Mouse (Mus musculus): ENCODE data around the gene Zfp729b. TPM values are rescaled to one million over a fixed set of nuclear protein-coding genes. Genes with fewer than 3 reads are reported as not detected.

The Zfp729b gene
- total RNA-seq (2018; cell fraction: chromatin; rRNA removed) = 10 to 100 TPM in 22 of 26 experiments, 1 to 10 TPM in 4; 6.4 to 26.3 (median 14.2) TPM
- 10 to 100 TPM in 14 of 26 experiments, 1 to 10 TPM in 12; 5.0 to 14.8 (median 10.8) TPM for total RNA-seq (2018; cell fraction: cytosol; rRNA removed)
- 10 to 100 TPM in 14 of 26 experiments, 1 to 10 TPM in 12; 6.1 to 24.4 (median 10.6) TPM for total RNA-seq (2018; cell fraction: nucleus; rRNA removed)
- polyA plus RNA-seq (2018) = 9.1 to 16.7 TPM (median 9.3 TPM) in 3 replicates

DNA sequence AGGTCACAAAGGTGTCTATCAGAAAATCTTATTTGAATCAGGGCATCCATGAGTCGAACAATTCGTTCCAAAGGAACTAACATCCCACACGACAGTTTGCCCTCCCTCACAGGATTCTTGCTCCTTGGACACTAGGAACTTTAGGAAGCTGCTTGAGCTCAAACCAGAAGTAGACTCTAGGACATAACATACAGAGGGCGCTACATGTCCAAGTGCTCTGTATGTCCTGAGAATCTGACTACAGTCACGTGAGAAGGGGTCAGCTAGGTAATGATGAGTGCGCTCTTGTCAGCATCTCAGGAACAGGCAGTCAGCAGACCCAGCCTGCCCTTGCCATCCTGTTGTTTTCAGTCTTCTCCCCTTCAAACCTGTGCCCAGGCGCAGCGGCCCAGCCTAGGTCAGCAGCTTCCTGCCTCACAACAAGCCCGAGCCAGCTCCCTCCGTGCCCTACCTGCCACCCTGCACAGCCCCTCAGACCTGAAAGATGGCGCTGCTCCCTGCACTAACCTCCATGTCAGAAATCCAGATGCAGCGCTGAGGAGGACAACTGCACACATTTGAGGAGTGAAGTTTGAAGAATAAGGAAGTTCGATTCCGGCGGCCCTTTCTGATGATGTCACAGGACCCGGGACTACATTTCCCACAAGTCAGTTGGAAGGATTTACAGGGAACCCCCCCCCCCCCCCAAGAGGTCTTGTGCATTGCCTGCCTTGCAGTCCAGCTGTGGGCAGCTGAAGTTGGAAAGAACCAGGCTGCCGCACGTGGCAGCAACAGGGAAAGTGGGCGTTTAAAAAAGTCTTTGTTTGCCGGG, at the start of gene Zfp729b:
Gene Zfp729b (minus strand): TSS at position 642 of the 811 bp plus-strand sequence.
- peaks cover 47% of the 10 kb centered on the region for H3K79me2 ChIP-seq (ENCODE audit: inconsistent target)
- peak within 1 kb of the TSS; percentile 79 for H3K27ac ChIP-seq
- H3K4me3 ChIP-seq (ENCODE audit: inconsistent target) = peak within 1 kb of the TSS; percentile 91
- 4% methylated on average over 19 of the region's 20 CpGs for WGBS (ENCODE audit: missing documents)
- H3K36me3 ChIP-seq (ENCODE audit: inconsistent target) = peaks cover 3% of the 10 kb centered on the region; the same call in 1 of the 2 replicates

DNA sequence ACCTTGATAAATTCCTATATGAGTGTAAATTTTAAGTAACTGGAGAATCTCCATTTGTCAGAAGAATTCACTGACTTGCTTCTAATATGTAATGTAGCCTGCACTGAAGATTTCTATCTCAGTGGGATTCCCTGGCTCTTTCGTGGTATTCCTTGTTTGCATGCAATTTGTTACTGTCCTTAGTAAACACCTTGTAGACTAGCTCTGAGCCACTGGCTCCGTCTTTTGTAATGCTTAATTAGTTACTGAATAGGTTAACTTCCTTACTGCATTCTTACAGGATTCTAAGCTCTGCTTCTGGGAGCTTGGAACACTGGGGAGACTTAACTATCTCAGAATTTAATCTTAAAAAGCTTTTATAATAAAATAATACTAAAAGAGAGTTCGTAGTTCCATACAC, 43.0 kb upstream of the Zfp729b start:
- Histone ChIP-seq H3K27ac (no peak overlapping the region), H3K79me2 (ENCODE audit: inconsistent target) (no peaks in the 10 kb centered on the region), H3K36me3 (ENCODE audit: inconsistent target) (no peaks in the 10 kb centered on the region), H3K4me3 (ENCODE audit: inconsistent target) (no peak overlapping the region)
- 62% methylated on average over 3 of the region's 3 CpGs for WGBS (ENCODE audit: missing documents)

DNA sequence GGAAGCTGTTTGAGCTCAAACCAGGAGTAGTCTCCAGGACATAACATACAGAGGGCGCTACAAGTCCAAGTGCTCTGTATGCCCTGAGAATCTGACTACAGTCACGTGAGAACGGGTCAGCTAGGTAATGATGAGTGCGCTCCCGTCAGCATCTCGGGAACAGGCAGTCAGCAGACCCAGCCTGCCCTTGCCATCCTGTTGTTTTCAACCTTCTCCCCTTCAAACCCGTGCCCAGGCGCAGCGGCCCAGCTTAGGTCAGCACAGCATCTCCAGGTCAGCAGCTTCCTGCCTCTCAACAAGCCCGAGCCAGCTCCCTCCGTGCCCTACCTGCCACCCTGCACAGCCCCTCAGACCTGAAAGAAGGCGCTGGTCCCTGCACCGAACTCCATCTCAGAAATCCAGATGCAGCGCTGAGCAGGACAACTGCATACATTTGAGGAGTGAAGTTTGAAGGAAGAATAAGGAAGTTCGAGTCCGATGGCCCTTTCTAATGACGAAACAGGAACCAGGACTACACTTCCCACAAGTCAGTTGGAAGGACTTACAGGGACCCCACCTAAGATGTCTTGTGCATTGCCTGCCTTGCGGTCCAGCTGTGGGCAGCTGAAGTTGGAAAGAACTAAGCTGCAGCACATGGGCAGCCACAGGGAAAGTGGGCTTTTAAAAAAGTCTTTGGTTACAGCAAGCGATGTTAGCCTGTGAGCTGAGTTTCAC, 27.9 kb upstream of the Zfp729b start, which contains the start of the genes Gm49345 and Zfp729a:
Gene Gm49345 (minus strand): TSS at position 476 of the 714 bp plus-strand sequence.
Gene Zfp729a (minus strand): TSS at position 498 of the 714 bp plus-strand sequence.
- WGBS (ENCODE audit: missing documents) = under 1% methylated on average over 19 of the region's 19 CpGs
- Histone ChIP-seq H3K79me2 (ENCODE audit: inconsistent target) (peaks cover 46% of the 10 kb centered on the region), H3K36me3 (ENCODE audit: inconsistent target) (peaks cover 10% of the 10 kb centered on the region; the same call in 1 of the 2 replicates), H3K4me3 (ENCODE audit: inconsistent target) (peak within 1 kb of the TSS; percentile 98), H3K27ac (peak within 1 kb of the TSS; percentile 87)

DNA sequence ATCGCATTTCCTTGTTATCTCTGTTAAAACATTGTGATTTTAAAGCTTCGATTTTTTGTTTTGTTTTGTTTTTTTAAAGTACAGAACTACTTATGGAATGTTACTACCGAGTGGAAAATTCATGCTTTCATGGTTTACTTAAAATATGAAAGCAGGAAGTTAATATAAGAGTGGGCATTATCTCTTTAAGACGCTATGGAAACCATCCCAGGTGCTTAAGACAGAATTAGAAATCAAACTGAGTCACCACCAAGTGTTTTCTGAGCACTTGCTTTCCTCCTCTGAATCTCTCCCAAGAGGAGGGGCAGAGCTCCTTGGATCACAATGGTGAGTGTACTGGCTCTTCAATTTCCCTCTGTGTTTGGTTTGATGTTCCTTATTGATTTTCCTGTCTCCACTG, 601 bp upstream of the Zfp729b start:
- WGBS (ENCODE audit: missing documents) = 74% methylated on average over 4 of the region's 4 CpGs
- H3K36me3 ChIP-seq (ENCODE audit: inconsistent target) = no peaks in the 10 kb centered on the region
- peak overlapping the region; percentile 91; the same call in 1 of the 2 replicates for H3K4me3 ChIP-seq (ENCODE audit: inconsistent target)
- peaks cover 39% of the 10 kb centered on the region for H3K79me2 ChIP-seq (ENCODE audit: inconsistent target)
- no peak overlapping the region for H3K27ac ChIP-seq

DNA sequence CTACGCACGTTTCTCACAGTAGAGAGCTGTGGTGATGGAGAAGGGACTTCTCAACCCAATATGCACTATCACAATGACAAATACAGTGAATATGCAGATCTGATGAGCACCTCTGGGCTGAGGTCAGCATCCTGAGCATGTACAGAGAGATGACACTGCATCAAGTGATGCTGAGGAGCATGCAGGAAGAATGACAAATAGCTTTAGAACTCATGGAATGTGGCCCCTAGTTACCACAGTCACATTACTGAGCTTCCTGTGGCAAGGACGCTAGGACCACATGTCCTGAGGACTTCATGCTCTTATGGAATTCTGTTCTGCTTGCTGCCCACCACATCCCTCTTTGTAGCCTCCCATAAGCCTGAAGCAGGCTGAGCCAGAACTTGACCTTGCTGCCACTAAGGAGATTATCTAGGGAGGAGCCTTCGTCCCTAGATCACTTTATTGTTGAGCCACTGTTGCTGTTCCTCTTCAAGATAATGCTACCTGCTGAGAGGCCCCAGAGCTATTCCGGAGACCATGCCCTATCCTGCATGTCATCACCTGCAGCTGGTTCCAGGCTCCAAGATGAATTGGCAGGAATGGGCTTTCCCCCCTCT, 36.8 kb downstream of the Zfp729b start:
- no peak overlapping the region for H3K27ac ChIP-seq
- no peaks in the 10 kb centered on the region for H3K36me3 ChIP-seq (ENCODE audit: inconsistent target)
- 71% methylated on average over 5 of the region's 5 CpGs for WGBS (ENCODE audit: missing documents)
- no peak overlapping the region for H3K4me3 ChIP-seq (ENCODE audit: inconsistent target)
- H3K79me2 ChIP-seq (ENCODE audit: inconsistent target) = no peaks in the 10 kb centered on the region

DNA sequence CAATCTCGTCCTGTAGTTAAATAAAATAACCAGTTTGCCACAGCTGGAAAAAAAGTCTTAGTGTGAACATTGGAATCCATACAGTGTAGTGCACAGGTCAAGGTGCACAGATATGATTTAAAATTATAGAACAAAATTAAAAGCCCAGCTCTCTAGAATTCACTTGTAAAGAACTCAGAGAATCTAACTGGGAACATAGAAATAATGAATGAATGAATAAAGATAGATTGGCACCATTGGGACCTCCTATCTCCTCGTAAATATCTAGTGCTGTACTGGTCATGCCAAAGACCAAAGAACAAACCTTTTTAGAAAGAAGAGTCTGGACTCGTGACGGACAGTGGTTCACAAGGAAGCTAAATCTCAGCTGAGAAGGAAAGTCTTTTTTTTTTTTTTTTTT, 55.8 kb downstream of the Zfp729b start, which contains the start of gene Zfp748:
Gene Zfp748 (minus strand): TSS at position 101 of the 400 bp plus-strand sequence.
- Histone ChIP-seq H3K4me3 (ENCODE audit: inconsistent target) (peak within 1 kb of the TSS; percentile 80), H3K36me3 (ENCODE audit: inconsistent target) (no peaks in the 10 kb centered on the region), H3K79me2 (ENCODE audit: inconsistent target) (peaks cover 40% of the 10 kb centered on the region), H3K27ac (peak within 1 kb of the TSS; percentile 40)
- WGBS (ENCODE audit: missing documents) = 90% methylated on average over 2 of the region's 4 CpGs

DNA sequence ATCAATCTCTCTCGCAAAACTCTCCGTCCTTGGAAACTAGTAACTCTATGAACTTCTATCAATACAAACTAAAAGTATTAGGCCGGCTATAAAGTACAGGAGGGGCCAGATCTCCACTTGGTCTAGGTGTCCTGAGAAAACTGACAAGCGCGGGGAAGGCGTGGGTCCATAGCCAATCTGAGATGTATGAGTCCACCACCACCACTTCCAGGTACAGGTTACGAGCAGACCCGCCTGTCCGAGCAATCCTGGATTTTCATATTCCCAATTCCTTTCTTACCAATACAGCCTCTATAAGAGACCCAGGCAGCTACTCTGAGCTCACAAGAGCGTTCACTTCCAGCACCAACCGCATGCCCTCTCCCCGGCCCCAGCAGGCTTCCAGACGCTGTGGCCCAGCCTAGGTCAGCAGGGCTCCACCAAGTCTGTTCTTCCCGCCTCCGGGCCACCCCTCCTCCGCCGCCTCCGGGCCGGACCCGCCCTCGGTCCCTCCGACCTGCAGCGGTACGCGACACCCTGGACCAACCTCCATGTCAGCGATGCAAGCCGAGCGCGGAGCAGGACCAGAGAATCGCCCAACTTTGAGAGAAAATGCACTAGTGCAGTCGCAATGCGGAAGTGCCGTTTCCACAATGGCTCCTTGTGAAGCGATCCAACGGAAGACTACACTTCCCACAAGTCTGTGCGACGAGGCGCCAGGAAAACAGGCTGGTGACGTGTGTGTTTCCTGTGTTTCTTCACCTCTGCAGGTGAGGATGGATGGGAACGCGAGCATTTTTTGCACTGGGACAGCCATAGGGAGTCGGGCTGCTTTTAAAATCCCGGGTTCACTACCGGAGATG, 56.8 kb downstream of the Zfp729b start:
- peak overlapping the region; percentile 80 for H3K4me3 ChIP-seq (ENCODE audit: inconsistent target)
- H3K36me3 ChIP-seq (ENCODE audit: inconsistent target) = no peaks in the 10 kb centered on the region
- H3K27ac ChIP-seq = peak overlapping the region; percentile 40
- WGBS (ENCODE audit: missing documents) = 3% methylated on average over 27 of the region's 44 CpGs
- H3K79me2 ChIP-seq (ENCODE audit: inconsistent target) = peaks cover 50% of the 10 kb centered on the region

DNA sequence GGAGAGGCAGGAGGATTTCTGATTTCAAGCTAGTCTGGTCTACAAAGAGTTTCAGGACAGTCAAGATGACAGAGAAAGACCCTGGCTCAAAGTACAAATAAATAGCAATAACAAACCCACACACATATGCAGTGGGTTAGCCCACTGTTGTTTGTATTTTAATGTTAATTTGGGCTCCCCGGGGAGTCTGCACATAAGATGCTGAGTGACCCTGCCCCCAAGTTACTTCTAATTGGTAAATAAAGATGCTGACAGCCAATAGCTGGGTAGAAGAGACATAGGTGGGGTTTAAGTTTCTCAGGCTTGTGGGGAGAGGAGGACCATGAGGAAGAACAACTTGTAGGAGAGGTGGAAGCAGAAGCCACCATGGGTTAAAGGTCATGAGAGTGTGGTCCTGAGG, 63.6 kb downstream of the Zfp729b start:
- no peak overlapping the region for H3K4me3 ChIP-seq (ENCODE audit: inconsistent target)
- no peak overlapping the region for H3K27ac ChIP-seq
- 100% methylated on average over 1 of the region's 1 CpGs for WGBS (ENCODE audit: missing documents)
- H3K36me3 ChIP-seq (ENCODE audit: inconsistent target) = peaks cover 55% of the 10 kb centered on the region
- peaks cover 50% of the 10 kb centered on the region for H3K79me2 ChIP-seq (ENCODE audit: inconsistent target)

Other genes with a start within 250 kb of the Zfp729b start
- not detected in 3 replicates for gene Gm28044, start 249.2 kb downstream of the Zfp729b start, polyA plus RNA-seq (2018)
- 2.7 to 4.7 TPM (median 4.4 TPM) in 3 replicates for gene Zfp953, start 249.1 kb downstream of the Zfp729b start, polyA plus RNA-seq (2018)
- 0.44 to 0.63 TPM in 2 of 3 replicates, not detected in the other for gene Gm28041, start 234.0 kb downstream of the Zfp729b start, polyA plus RNA-seq (2018)
- 2.0 to 3.9 TPM (median 3.4 TPM) in 3 replicates for gene Zfp456, start 233.9 kb downstream of the Zfp729b start, polyA plus RNA-seq (2018)
- 6.7 to 16.2 TPM (median 12.5 TPM) in 3 replicates for gene Zfp429, start 209.9 kb downstream of the Zfp729b start, polyA plus RNA-seq (2018)
- gene Zfp459, start 188.3 kb downstream of the Zfp729b start, polyA plus RNA-seq (2018) = 0.06 to 0.61 TPM (median 0.37 TPM) in 3 replicates
- 6.3 to 10.0 TPM (median 9.7 TPM) in 3 replicates for gene Zfp874a, start 158.1 kb downstream of the Zfp729b start, polyA plus RNA-seq (2018)
- gene Zfp874b, start 125.4 kb downstream of the Zfp729b start, polyA plus RNA-seq (2018) = 4.9 to 9.3 TPM (median 7.7 TPM) in 3 replicates
- gene Zfp58, start 109.2 kb downstream of the Zfp729b start, polyA plus RNA-seq (2018) = 4.4 to 10.5 TPM (median 6.7 TPM) in 3 replicates
- gene Gm26965, start 83.6 kb downstream of the Zfp729b start, polyA plus RNA-seq (2018) = not detected in 3 replicates
- gene Zfp87, start 83.5 kb downstream of the Zfp729b start, polyA plus RNA-seq (2018) = 19.6 to 25.6 TPM (median 21.4 TPM) in 3 replicates
- gene Zfp748, start 55.9 kb downstream of the Zfp729b start, polyA plus RNA-seq (2018) = 5.2 to 6.7 TPM (median 6.2 TPM) in 3 replicates
- not detected in 3 replicates for gene Gm49345, start 28.1 kb upstream of the Zfp729b start, polyA plus RNA-seq (2018)
- gene Zfp729a, start 28.1 kb upstream of the Zfp729b start, polyA plus RNA-seq (2018) = 5.2 to 8.7 TPM (median 6.5 TPM) in 3 replicates
- 4.4 to 8.6 TPM (median 6.8 TPM) in 3 replicates for gene Zfp738, start 77.4 kb upstream of the Zfp729b start, polyA plus RNA-seq (2018)
- 11.0 to 17.4 TPM (median 11.8 TPM) in 3 replicates for gene Zfp65, start 119.5 kb upstream of the Zfp729b start, polyA plus RNA-seq (2018)
- 2.2 to 4.9 TPM (median 4.3 TPM) in 3 replicates for gene Zfp85, start 145.5 kb upstream of the Zfp729b start, polyA plus RNA-seq (2018)
- 2.4 to 3.7 TPM (median 2.5 TPM) in 3 replicates for gene Zfp493, start 170.0 kb upstream of the Zfp729b start, polyA plus RNA-seq (2018)
- 2.5 to 7.5 TPM (median 4.1 TPM) in 3 replicates for gene Zfp273, start 204.0 kb upstream of the Zfp729b start, polyA plus RNA-seq (2018)
- gene Gm10037, start 221.4 kb upstream of the Zfp729b start, polyA plus RNA-seq (2018) = 0.42 to 0.68 TPM in 2 of 3 replicates, not detected in the other